Mouse (Mus musculus) liver, embryonic 14.5 days (tissue): Measurements from ENCODE around the gene Mapkapk2.

ENCODE experiments used
- CTCF ChIP-seq: IDR thresholded peaks from 2 replicates; pipeline ENCODE4 v1.5.1; 2016; ENCODE audit warnings: antibody characterized with exemption, low read depth, control low read depth
- EP300 ChIP-seq: IDR thresholded peaks from 2 replicates; pipeline ENCODE4 v1.6.1; 2016; ENCODE audit warnings: antibody characterized with exemption, low read depth

- TF ChIP-seq CTCF = no peak
- no peak for TF ChIP-seq EP300
These were observed 51.8 kb downstream of the Mapkapk2 start for GRCm38 (mm10) chr1:131045723-131046355.
